Mouse (Mus musculus) CH12.LX (cell line): ENCODE data around the gene Etfdh.

ENCODE experiments used
- BHLHE40 ChIP-seq: IDR thresholded peaks from 2 replicates; pipeline ENCODE4 v1.6.1; 2011; ENCODE audit warnings: mild to moderate bottlenecking, low read depth, low read length, improper control_type of control experiment
- CTCF ChIP-seq, 2 experiments: IDR thresholded peaks in 1 of 2; conservative IDR thresholded peaks in 1 of 2; 2 replicates each; pipeline ENCODE4 v1.5.1; 2011 to 2012; ENCODE audit warnings: low read depth in 2 of 2, low read length in 2 of 2, improper control_type of control experiment in 1 of 2, inconsistent platforms in 1 of 2, mild to moderate bottlenecking in 1 of 2, moderate library complexity in 1 of 2
- E2F4 ChIP-seq: IDR thresholded peaks from 2 replicates; pipeline ENCODE4 v1.6.1; 2011; ENCODE audit warnings: low read depth, low read length, improper control_type of control experiment; ENCODE audit not compliant: insufficient replicate concordance
- MAFK ChIP-seq: IDR thresholded peaks from 2 replicates; pipeline ENCODE4 v1.6.1; 2011; ENCODE audit warnings: low read length, improper control_type of control experiment; ENCODE audit not compliant: insufficient replicate concordance
- MAZ ChIP-seq: IDR thresholded peaks from 2 replicates; pipeline ENCODE4 v1.6.1; 2012; ENCODE audit warnings: low read depth, mild to moderate bottlenecking, inconsistent platforms, low read length, improper control_type of control experiment, moderate library complexity
- MYC ChIP-seq: IDR thresholded peaks from 2 replicates; pipeline ENCODE4 v1.6.1; 2011; ENCODE audit warnings: low read depth, mild to moderate bottlenecking, improper control_type of control experiment, low read length
- POLR2A ChIP-seq: IDR thresholded peaks from 2 replicates; pipeline ENCODE4 v1.6.1; 2011; ENCODE audit warnings: low read depth, mild to moderate bottlenecking, improper control_type of control experiment, low read length
- POLR2AphosphoS2 ChIP-seq: IDR thresholded peaks from 2 replicates; pipeline ENCODE4 v1.6.1; 2011; ENCODE audit warnings: low read depth, low read length, improper control_type of control experiment
- ZMIZ1 ChIP-seq: IDR thresholded peaks from 2 replicates; pipeline ENCODE4 v1.6.1; 2012; ENCODE audit warnings: low read depth, mild to moderate bottlenecking, inconsistent platforms, low read length, improper control_type of control experiment

DNA sequence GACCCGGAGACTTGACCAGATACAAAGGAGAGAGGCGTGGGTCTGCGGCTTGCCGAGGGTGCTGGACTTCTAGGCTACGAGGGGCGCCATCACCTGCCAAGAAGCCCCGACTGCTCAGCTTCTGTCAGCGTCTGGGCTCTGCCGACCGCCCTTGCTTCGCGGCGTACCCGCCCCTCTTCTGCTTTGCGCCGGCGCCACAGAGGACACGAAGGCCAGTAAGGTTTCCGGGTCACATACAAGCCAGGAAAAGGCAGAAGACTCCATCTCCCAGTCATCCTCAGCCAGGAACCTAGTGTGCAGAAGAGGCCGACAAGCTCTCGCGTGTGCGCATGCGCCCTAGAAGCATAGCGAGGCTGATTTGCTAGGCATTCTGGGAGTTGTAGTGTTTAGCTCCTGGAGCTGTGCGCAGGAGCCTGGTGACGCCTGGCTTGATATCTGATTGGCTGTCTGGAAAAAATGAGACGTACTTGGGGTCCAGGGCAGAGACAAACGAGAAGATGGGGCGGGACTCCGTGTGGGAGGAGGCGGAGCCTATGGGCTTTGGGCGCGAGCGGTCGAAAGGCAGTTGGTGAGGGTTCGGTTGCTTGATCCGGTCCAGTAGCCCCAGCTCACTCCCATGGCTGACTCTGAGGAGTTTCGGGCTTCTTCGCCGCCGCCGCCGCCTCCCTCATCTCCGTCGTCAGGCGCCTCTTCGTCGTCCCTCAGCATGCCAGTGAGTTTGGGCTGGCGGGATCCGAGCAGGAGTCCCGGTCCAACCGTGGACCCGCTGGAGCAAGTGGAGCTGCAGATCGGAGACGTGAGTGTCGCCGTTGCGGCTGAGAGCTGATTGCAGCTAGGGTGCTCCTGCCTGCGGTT lies 512 bp downstream of the Etfdh start, which contains the start of gene 4930579G24Rik:
- TF ChIP-seq BHLHE40 (no peak), POLR2AphosphoS2 (0 out of 2 replicates have a peak, but pooled peaks have one; percentile 48), E2F4 (no peak), POLR2A (peak; percentile 79), MAFK (no peak), CTCF (conservative IDR thresholded peaks at IDR 0.05 in 1 of 2, IDR thresholded peaks at IDR 0.05 in 1 of 2; ENCODE audit: low read depth in 2 of 2, low read length in 2 of 2) (no peak), MYC (0 out of 2 replicates have a peak, but pooled peaks have one; percentile 15), MAZ (no peak), ZMIZ1 (peak; percentile 62; the same call in 1 of the 2 replicates)
